Mouse (Mus musculus) CD4-positive naive resting alpha-beta T cell, adult 57 days (primary cell): ENCODE data around the gene Gm20594. TPM values are rescaled to one million over a fixed set of nuclear protein-coding genes. Genes with fewer than 3 reads are reported as not detected.

Source experiments
- total RNA-seq: library from RNA; stranded (reverse); gene quantifications from one replicate; pipeline ENCODE4 v1.2.4, GENCODE M21; 2023

Gene Gm20594
- not detected for total RNA-seq

DNA sequence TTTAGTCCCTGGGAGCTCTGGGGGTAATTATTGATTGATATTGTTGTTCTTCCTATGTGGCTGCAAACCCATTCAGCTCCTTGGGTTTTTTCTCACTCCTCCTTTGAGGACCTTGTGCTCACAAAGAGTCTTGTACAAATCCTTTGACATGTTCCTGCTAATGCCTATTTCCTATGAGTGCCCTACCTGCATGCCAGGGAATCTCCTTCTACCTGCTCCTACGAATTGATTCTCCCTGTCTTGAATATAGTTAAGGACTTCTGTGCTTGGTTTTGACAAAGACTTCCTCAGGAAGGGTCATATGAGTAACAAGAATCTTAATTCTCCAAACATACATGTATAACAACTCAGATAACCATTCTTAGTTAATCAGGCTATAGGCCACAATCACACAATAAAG, at the start of gene Gm20594:
Gene Gm20594 (plus strand): TSS at position 301 of the 400 bp plus-strand sequence.

Other genes with a start within 250 kb of the Gm20594 start
- gene Lrrtm4, start 201.0 kb downstream of the Gm20594 start, total RNA-seq: not detected